Mouse (Mus musculus): ENCODE measurements around the gene Dcbld2.
"Not testable (repeated sequence)": the region's sequence is repeated elsewhere in the genome, so short reads cannot be mapped to it uniquely, and the experiment has no call there.

Dcbld2 gene

GRCm38 (mm10) chr16:58450648-58451047 lies 42.4 kb downstream of the Dcbld2 start:
- no peak for DNase-seq (ENCODE audit: low read depth, low spot score)

DNA sequence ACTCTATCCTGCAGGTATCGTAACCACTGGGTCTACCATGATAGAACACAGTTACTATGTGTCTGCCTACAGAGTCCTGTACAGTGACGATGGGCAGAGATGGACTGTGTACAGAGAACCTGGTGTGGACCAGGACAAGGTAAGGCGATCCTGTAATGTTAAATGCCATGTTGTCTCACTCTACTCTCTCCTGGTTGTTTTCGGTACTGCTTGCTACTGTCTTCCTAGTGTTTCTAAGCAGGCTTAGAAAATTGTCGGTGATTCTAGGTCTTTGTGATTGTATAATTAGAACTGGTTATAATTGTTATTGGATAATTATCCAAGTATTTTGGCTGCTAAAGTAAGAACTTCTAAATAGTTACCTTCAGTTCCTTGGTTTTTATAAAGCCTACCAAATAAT lies 43.4 kb downstream of the Dcbld2 start:
- DNase-seq (ENCODE audit: low read depth, low spot score): no peak

- no peak for DNase-seq (ENCODE audit: low read depth, low spot score)
Measured at GRCm38 (mm10) chr16:58453138-58453537, 44.9 kb downstream of the Dcbld2 start.

DNA sequence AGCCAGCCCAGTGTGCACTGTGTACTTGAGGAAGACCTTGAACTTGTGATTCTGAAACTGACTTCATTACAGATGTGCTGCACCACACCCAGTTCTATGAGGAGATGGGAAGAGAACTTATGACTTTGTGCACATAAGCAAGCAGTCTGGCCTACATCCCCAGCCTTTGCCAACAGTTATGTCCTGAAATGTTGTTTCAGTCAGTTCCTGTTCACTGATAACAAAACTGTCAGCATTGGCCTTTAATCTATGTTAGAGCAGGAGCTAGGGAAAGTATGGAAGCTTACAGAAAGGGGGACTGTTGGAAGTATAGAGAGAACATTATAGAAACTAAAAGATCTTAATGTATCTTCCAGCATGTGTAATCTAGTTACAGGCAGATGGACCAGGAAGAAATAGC lies 45.6 kb downstream of the Dcbld2 start:
- no peak for DNase-seq (ENCODE audit: low read depth, low spot score)

- peak; percentile 44 for DNase-seq (ENCODE audit: low read depth, low spot score)
Measured at GRCm38 (mm10) chr16:58454617-58455016, 46.4 kb downstream of the Dcbld2 start.

- no peak for DNase-seq (ENCODE audit: low read depth, low spot score)
Measured at GRCm38 (mm10) chr16:58455118-58455517, 46.9 kb downstream of the Dcbld2 start.

DNA sequence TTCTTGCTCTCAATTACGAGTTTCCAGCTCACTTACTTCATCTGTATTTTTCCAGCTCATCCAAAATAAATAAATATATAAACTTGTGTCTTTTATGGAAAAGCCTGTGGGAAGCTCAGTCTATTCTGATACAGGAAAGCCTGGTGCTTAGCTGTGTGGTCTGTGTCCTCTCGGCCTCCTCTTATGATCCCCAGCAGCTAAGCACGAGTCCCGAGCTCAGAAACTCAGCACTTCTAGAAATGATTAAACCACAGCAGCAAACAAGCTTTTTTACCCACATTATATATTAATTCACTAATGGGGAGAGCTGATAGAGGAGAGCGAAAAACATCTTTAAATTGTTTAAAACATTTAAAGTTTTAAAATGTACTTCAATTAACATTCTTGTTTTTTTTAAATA lies 48.2 kb downstream of the Dcbld2 start:
- DNase-seq (ENCODE audit: low read depth, low spot score): no peak

DNA sequence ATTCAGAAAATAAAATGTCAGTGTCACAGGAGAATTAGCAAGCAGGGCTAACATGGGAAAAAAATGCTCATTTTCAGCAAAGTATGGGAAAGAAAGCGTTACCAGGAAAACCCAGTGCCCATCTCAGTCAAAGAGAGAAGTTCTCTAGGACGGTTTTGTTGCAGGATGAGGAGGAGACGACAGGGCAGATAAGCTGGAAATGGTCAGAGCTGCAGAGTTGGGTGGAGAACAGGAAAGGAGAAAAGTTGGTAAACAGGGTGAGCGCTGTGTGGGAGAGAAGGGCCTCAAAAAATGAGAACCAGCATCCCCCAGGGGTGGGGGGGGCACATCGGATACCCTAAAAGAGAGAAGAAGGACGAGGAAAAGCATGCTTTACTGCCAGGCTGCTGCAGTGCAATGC lies 48.7 kb downstream of the Dcbld2 start:
- DNase-seq (ENCODE audit: low read depth, low spot score): no peak

DNA sequence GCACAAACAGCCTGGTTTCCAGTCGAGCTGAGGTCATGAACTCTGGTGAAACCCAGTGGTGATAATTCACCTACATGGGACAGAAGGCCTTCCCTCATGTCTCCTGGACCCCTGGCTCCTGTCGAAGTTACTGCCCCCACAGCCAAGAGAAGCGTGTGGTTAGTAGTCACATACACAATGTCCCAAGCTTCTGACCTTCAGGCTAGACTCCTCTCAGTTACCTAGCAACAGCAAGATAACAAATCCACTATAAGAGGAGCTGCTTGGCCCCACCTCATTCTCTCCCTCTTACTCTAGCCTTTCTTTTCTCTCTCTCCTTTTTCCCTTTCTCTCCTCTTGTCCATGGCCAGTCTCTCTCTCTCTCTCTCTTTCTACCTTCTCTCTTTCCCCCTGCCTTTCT lies 51.7 kb downstream of the Dcbld2 start:
- DNase-seq (ENCODE audit: low read depth, low spot score): not testable (repeated sequence)

GRCm38 (mm10) chr16:58460386-58460785 lies 52.1 kb downstream of the Dcbld2 start:
- DNase-seq (ENCODE audit: low read depth, low spot score): no peak

GRCm38 (mm10) chr16:58461856-58462518 lies 53.7 kb downstream of the Dcbld2 start:
- DNase-seq (ENCODE audit: low read depth, low spot score): no peak

DNA sequence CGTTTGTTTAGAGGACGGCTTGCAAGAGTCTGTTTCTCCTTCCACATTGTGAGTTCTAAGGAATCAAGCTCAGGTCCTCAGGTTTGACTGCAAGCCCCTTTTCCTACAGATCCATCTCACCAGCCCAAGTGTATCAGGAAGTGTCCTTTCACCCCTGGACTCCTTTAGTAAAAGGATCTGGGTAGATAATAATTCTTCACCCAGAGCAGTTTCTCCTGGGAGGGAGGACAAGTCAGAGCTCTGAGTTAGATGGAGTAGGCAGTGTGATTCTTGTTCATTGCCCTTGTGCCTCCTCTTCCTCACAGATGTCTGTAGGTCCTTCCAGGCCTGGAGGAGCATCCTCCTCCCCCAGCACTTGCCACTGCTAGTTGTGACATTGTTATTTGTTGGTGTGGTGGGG lies 54.3 kb downstream of the Dcbld2 start:
- no peak for DNase-seq (ENCODE audit: low read depth, low spot score)

- DNase-seq (ENCODE audit: low read depth, low spot score): no peak
Measured at GRCm38 (mm10) chr16:58464051-58464450, 55.8 kb downstream of the Dcbld2 start.

DNA sequence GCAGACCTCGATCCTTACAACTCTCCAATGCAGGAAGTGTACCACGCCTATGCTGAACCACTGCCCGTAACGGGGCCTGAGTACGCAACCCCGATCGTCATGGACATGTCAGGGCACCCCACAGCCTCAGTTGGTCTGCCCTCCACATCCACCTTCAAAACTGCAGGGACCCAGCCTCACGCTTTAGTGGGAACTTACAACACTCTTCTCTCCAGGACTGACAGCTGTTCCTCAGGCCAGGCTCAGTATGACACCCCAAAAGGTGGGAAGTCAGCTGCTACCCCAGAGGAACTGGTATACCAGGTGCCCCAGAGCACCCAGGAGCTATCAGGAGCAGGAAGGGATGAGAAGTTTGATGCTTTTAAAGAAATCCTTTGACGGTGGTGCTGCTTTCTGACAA lies 57.2 kb downstream of the Dcbld2 start:
- no peak for DNase-seq (ENCODE audit: low read depth, low spot score)

DNA sequence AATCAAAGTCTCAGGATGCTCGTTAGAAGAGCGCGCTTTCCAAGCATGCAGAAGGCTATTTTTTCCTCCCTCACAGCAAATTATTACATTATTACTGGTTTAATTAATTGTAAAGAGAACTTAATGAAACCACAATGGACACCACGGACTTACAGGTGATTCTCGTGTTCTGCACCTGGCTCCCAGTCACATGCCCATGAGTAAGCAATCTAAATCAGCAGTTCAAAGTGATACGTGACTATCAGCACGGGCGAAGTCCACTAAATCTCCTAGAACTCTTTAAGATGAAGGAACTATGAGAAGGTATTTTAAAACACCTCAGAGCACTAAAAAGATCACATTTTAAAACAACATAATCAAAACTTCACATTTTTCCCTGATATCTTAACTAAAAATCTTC lies 61.8 kb downstream of the Dcbld2 start:
- DNase-seq (ENCODE audit: low read depth, low spot score): no peak

- no peak for DNase-seq (ENCODE audit: low read depth, low spot score)
Measured at GRCm38 (mm10) chr16:58470841-58471240, 62.6 kb downstream of the Dcbld2 start.

DNA sequence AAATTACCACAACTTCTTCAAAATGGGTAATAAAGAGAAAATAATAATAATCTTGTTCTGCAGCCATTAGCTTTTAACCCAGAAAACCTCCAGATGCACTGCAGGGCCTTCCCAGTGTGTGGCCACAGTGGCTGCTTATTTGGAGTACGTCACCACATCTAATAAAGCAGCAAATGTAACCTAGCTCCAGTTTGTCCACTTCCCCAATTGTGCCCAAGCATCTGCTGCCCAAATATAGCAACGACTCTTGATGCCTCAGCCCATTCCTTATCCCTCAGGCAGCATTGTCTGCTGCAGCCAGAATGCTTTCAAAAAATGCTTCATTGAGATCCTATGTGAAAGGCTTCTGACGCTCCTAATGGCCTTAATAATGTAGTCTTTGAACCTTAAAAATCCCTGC lies 66.6 kb downstream of the Dcbld2 start:
- no peak for DNase-seq (ENCODE audit: low read depth, low spot score)

- no peak for DNase-seq (ENCODE audit: low read depth, low spot score)
Measured at GRCm38 (mm10) chr16:58475544-58476154, 67.4 kb downstream of the Dcbld2 start.

- DNase-seq (ENCODE audit: low read depth, low spot score): no peak
Measured at GRCm38 (mm10) chr16:58476363-58476762, 68.1 kb downstream of the Dcbld2 start.

DNA sequence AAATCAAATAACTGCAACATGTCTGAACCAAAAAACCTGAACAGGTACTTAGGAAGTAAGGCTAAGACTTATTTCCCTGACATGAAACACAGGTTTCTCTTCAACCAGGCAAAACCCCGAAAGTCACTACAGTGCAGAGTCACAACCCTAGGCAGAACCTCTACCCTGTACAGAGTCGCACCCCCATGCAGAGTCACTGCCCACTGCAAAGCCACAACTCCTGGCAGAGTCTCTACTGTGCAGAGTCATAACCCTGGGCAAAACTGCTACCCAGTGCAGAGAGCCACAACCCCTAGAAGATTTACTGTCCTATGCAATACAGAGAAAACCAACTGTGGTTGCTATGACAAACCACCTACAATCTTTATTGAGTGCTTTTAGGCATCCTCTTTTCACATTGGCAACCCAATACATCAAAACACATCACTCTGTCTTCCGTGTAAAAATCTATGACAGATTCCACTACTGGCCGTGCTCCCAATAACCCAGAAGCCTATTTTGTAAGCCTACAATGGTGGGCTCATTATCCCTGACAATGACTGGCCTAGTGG lies 71.7 kb downstream of the Dcbld2 start:
- no peak for DNase-seq (ENCODE audit: low read depth, low spot score)

DNA sequence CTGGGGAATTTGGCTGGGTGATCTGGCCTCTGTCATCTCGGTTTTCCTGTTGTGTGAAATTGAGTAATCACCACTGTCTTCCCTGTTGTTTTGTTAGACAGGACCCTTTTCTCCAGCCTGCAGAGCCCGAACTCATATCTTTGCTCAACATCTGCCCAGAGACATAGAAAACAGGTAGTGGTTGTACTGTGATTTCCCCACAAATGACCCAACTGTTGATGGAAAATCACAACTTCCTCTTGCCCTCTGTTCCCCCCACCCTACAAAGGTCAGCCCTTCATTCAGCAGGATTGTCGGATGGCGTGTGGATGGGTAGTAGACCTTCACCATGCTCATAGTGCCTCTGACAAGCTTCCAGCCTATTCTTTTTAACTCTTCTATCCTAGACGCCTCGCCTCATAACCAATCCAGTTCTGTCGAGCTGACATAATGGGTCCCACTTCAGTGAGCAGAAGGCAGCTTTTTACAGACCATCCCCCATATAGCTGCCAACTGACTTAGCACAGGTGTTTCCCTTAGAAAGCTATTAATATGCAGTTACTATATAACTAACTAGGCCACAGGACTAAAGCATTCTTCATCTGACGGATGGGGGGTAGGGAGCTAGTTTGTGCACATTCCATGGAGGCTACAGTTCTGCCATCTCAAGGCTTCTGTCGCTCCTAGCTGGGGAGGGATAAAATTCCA lies 73.1 kb downstream of the Dcbld2 start:
- DNase-seq (ENCODE audit: low read depth, low spot score): no peak

DNA sequence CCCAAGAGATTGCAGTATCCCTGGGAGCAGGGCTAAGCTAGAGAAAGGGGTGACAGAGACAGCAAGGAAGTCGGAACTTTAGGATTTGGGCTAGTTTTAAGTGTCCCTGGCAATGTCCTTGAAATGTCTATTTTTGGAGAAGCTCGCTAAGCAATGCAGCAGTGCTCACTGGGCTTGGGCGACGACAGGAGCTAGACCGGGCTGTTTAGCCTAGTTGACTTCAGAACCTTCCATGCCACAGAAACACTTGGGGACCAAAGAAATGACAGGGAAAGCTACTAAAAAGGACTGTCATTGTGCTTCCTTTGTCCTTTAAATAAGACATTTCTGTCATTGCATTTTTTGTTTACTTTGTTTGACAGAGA lies 73.6 kb downstream of the Dcbld2 start:
- no peak for DNase-seq (ENCODE audit: low read depth, low spot score)

- no peak for DNase-seq (ENCODE audit: low read depth, low spot score)
Measured at GRCm38 (mm10) chr16:58482296-58482695, 74.1 kb downstream of the Dcbld2 start.

Measured in ES-CJ7 (cell line).